Mouse (Mus musculus) ES-Bruce4 (cell line): Measurements from ENCODE around the gene Rab11fip3.

Experiments
- CTCF ChIP-seq: IDR thresholded peaks from one replicate; pipeline ENCODE4 v1.8.1; 2011; ENCODE audit warnings: low read depth, low read length
- EP300 ChIP-seq: IDR thresholded peaks from 2 replicates; pipeline ENCODE4 v1.6.1; 2011; ENCODE audit warnings: low read depth, low read length; ENCODE audit not compliant: insufficient read depth
- POLR2A ChIP-seq: IDR thresholded peaks from one replicate; pipeline ENCODE4 v1.8.1; 2011; ENCODE audit warnings: low read length; ENCODE audit not compliant: insufficient read depth

DNA sequence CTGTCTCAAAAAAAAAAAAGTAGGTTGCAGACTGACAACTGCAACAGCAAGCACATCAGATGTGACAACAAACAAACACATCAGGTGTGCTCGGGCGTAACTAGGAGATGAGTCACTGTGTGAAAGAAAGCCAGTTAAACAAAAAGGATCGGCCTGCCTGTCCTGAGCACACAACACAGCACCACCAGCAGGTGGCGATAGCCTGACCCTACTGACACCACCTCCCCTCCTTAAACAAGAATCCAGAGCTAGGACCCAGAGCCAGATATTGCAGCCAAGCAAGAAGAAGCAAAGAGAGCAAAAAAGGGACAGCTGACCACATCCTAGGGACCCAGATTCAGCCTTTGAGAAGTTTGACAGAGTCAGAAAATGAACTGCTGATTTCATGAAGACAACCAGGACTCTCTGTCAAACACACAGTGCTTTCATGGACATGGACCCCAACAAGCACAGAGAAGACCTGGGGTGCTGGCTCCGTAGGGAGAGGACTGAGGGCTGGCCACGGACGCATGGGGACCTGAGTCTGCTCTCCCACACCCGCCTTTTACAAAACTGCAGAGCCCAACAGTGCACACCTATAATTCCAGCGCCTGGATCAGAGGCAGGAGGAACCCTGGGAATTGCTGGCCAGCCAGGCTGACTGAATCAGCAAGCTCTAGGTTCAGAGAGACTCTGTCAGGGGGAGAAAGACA is 28.1 kb downstream of the Rab11fip3 start:
- no peak for TF ChIP-seq POLR2A
- TF ChIP-seq EP300 = no peak
- TF ChIP-seq CTCF = peak; percentile 99
